Comparison of ENCODE assay signal across 8 mouse cellular contexts in genomic region chr7:5053456-5054179, GRCm38 (mm10). TPM values are rescaled to one million over a fixed set of nuclear protein-coding genes. Genes with fewer than 3 reads are reported as not detected.
DNase-seq lines count a peak whose midpoint lies in the region; ATAC-seq lines count a peak whose summit lies in the region.

No protein-coding gene starts in this region.

- peak overlapping the region; percentile 92 for H3K4me2 ChIP-seq in liver, embryonic 11.5 days
- peak overlapping the region; percentile 91 for H3K4me2 ChIP-seq in midbrain, embryonic 13.5 days (replicated peaks)

- peak; percentile 52 for DNase-seq in cerebellum, adult 11-12 months
- no peak for DNase-seq in liver, embryonic 11.5 days (ENCODE audit: low spot score)
- DNase-seq in liver = no peak
- DNase-seq in hindbrain, embryonic 10.5 days (ENCODE audit: low spot score) = no peak
- DNase-seq in urinary bladder, adult 2 months (ENCODE audit: low spot score) = no peak
- no peak for DNase-seq in thymus, postnatal 4 days

- no peaks in the 10 kb centered on the region for H3K9me3 ChIP-seq in liver, embryonic 11.5 days (ENCODE audit: control insufficient read depth, low read length)
- H3K9me3 ChIP-seq in hindbrain, embryonic 10.5 days = 0 out of 2 replicates have a peak, but pooled peaks cover 4% of the 10 kb centered on the region
- H3K9me3 ChIP-seq in midbrain, embryonic 13.5 days = no peaks in the 10 kb centered on the region

- WGBS in liver, embryonic 11.5 days = 9% methylated on average over 32 of the region's 32 CpGs
- WGBS in hindbrain, embryonic 10.5 days = 10% methylated on average over 32 of the region's 32 CpGs
- 9% methylated on average over 32 of the region's 32 CpGs for WGBS in midbrain, embryonic 13.5 days

- no peaks in the 10 kb centered on the region for H3K36me3 ChIP-seq in liver, embryonic 11.5 days (ENCODE audit: control insufficient read depth, insufficient read depth, low read length)
- no peaks in the 10 kb centered on the region for H3K36me3 ChIP-seq in hindbrain, embryonic 10.5 days
- no peaks in the 10 kb centered on the region for H3K36me3 ChIP-seq in midbrain, embryonic 13.5 days

- no peak overlapping the region for H3K9ac ChIP-seq in liver, embryonic 11.5 days (ENCODE audit: low read depth, low read length)
- peak overlapping the region; percentile 89 for H3K9ac ChIP-seq in midbrain, embryonic 13.5 days (replicated peaks)

- peak overlapping the region; percentile 73 for H3K4me3 ChIP-seq in liver, embryonic 11.5 days (ENCODE audit: low read depth, low read length)
- peak overlapping the region; percentile 87 for H3K4me3 ChIP-seq in hindbrain, embryonic 10.5 days
- H3K4me3 ChIP-seq in midbrain, embryonic 13.5 days (replicated peaks) = peak overlapping the region; percentile 77

- no peak overlapping the region for H3K27ac ChIP-seq in liver, embryonic 11.5 days (ENCODE audit: low read depth, low read length)
- peak overlapping the region; percentile 66; the same call in 1 of the 2 replicates for H3K27ac ChIP-seq in hindbrain, embryonic 10.5 days
- H3K27ac ChIP-seq in midbrain, embryonic 13.5 days = no peak overlapping the region

- H3K4me1 ChIP-seq in liver, embryonic 11.5 days (replicated peaks; ENCODE audit: control insufficient read depth, insufficient read depth, low read length) = peaks cover 8% of the 10 kb centered on the region
- peaks cover 59% of the 10 kb centered on the region for H3K4me1 ChIP-seq in hindbrain, embryonic 10.5 days (replicated peaks)
- peaks cover 54% of the 10 kb centered on the region for H3K4me1 ChIP-seq in midbrain, embryonic 13.5 days (replicated peaks)

- peaks cover 86% of the 10 kb centered on the region for H3K27me3 ChIP-seq in liver, embryonic 11.5 days (replicated peaks; ENCODE audit: control insufficient read depth, insufficient read depth, low read length)
- peaks cover 78% of the 10 kb centered on the region for H3K27me3 ChIP-seq in hindbrain, embryonic 10.5 days (ENCODE audit: insufficient read depth, poor library complexity, severe bottlenecking)
- peaks cover 66% of the 10 kb centered on the region for H3K27me3 ChIP-seq in midbrain, embryonic 13.5 days

- no peak for ATAC-seq in cerebellum, adult (ENCODE audit: insufficient number of reproducible peaks, low FRiP score, low TSS enrichment)
- ATAC-seq in liver, embryonic 11.5 days (replicated peaks; ENCODE audit: low FRiP score) = no peak
- ATAC-seq in midbrain, embryonic 13.5 days = no peak

RNA-seq across cellular contexts. Expression of gene Zfp580, which starts 2.3 kb away (rescaled TPM):
- 11.5 and 14.1 TPM in 2 replicates for polyA plus RNA-seq in liver, embryonic 11.5 days (2014; fragmentation: Nextera tagmentation; extraction: Ambion mirVana)
- 37.7 and 53.4 TPM in 2 replicates for polyA plus RNA-seq in hindbrain, embryonic 10.5 days (2016; fragmentation: Nextera tagmentation; extraction: Ambion mirVana)
- polyA plus RNA-seq in midbrain, embryonic 13.5 days (2015; fragmentation: Nextera tagmentation; extraction: Ambion mirVana) = 70.1 and 72.8 TPM in 2 replicates
- polyA plus RNA-seq in urinary bladder, adult 2 months (2012; rRNA removed) = 12.1 and 19.8 TPM in 2 replicates

RNA-seq across cellular contexts. Expression of gene U2af2, which starts 8.3 kb away (rescaled TPM):
- polyA plus RNA-seq in liver, embryonic 11.5 days (2014; fragmentation: Nextera tagmentation; extraction: Ambion mirVana) = 169 TPM in 2 replicates
- polyA plus RNA-seq in hindbrain, embryonic 10.5 days (2016; fragmentation: Nextera tagmentation; extraction: Ambion mirVana) = 179 and 180 TPM in 2 replicates
- polyA plus RNA-seq in midbrain, embryonic 13.5 days (2015; fragmentation: Nextera tagmentation; extraction: Ambion mirVana) = 121 and 128 TPM in 2 replicates
- polyA plus RNA-seq in urinary bladder, adult 2 months (2012; rRNA removed) = 160 and 166 TPM in 2 replicates

RNA-seq across cellular contexts. Expression of gene Zfp784, which starts 15.4 kb away (rescaled TPM):
- polyA plus RNA-seq in liver, embryonic 11.5 days (2014; fragmentation: Nextera tagmentation; extraction: Ambion mirVana) = 2.4 and 2.6 TPM in 2 replicates
- 3.3 and 3.9 TPM in 2 replicates for polyA plus RNA-seq in hindbrain, embryonic 10.5 days (2016; fragmentation: Nextera tagmentation; extraction: Ambion mirVana)
- polyA plus RNA-seq in midbrain, embryonic 13.5 days (2015; fragmentation: Nextera tagmentation; extraction: Ambion mirVana) = 10.5 and 11.2 TPM in 2 replicates
- 9.5 and 9.6 TPM in 2 replicates for polyA plus RNA-seq in urinary bladder, adult 2 months (2012; rRNA removed)

RNA-seq across cellular contexts. Expression of gene 4632433K11Rik, which starts 19.7 kb away (rescaled TPM):
- polyA plus RNA-seq in liver, embryonic 11.5 days (2014; fragmentation: Nextera tagmentation; extraction: Ambion mirVana) = 0.22 TPM in 1 of 2 replicates, not detected in the other
- polyA plus RNA-seq in hindbrain, embryonic 10.5 days (2016; fragmentation: Nextera tagmentation; extraction: Ambion mirVana) = 0.34 TPM in 1 of 2 replicates, not detected in the other
- not detected in 2 replicates for polyA plus RNA-seq in midbrain, embryonic 13.5 days (2015; fragmentation: Nextera tagmentation; extraction: Ambion mirVana)
- polyA plus RNA-seq in urinary bladder, adult 2 months (2012; rRNA removed) = not detected in 2 replicates

RNA-seq across cellular contexts. Expression of gene Epn1, which starts 26.4 kb away (rescaled TPM):
- 82.9 and 88.9 TPM in 2 replicates for polyA plus RNA-seq in liver, embryonic 11.5 days (2014; fragmentation: Nextera tagmentation; extraction: Ambion mirVana)
- polyA plus RNA-seq in hindbrain, embryonic 10.5 days (2016; fragmentation: Nextera tagmentation; extraction: Ambion mirVana) = 61.3 and 76.8 TPM in 2 replicates
- polyA plus RNA-seq in midbrain, embryonic 13.5 days (2015; fragmentation: Nextera tagmentation; extraction: Ambion mirVana) = 73.5 and 80.1 TPM in 2 replicates
- polyA plus RNA-seq in urinary bladder, adult 2 months (2012; rRNA removed) = 82.8 and 93.1 TPM in 2 replicates
